Mouse (Mus musculus) thymus, postnatal 0 days (tissue): ENCODE results near the gene Spata1. TPM values are rescaled to one million over a fixed set of nuclear protein-coding genes. Genes with fewer than 3 reads are reported as not detected.

Experiments
- DNase-seq: peaks from one replicate; pipeline ENCODE4 v3.0.0-alpha.2; 2015; ENCODE audit warnings: low spot score
- polyA plus RNA-seq: library from polyadenylated mRNA; unstranded; fragments of >200 nt; fragmentation: Nextera tagmentation; extraction: Ambion mirVana; gene quantifications from 2 replicates; pipeline ENCODE4 v1.2.1, GENCODE M21; 2015

The Spata1 gene
- polyA plus RNA-seq, 1 experiment from 2014 or later = 8.1 TPM

GRCm38 (mm10) chr3:146421787-146422186 lies 77.8 kb downstream of the Spata1 start:
- no peak for DNase-seq

GRCm38 (mm10) chr3:146419992-146420537 lies 79.5 kb downstream of the Spata1 start:
- DNase-seq = no peak

- no peak for DNase-seq
These were observed 80.0 kb downstream of the Spata1 start for GRCm38 (mm10) chr3:146419534-146419933.

GRCm38 (mm10) chr3:146418901-146419300 lies 80.7 kb downstream of the Spata1 start:
- no peak for DNase-seq

- DNase-seq = no peak
These were observed 81.7 kb downstream of the Spata1 start for GRCm38 (mm10) chr3:146417873-146418272.

- no peak for DNase-seq
These were observed 85.0 kb downstream of the Spata1 start for GRCm38 (mm10) chr3:146414555-146414954.

- no peak for DNase-seq
These were observed 85.6 kb downstream of the Spata1 start for GRCm38 (mm10) chr3:146413992-146414391.

- DNase-seq = no peak
These were observed 86.5 kb downstream of the Spata1 start for GRCm38 (mm10) chr3:146413016-146413415.

GRCm38 (mm10) chr3:146412480-146412879 lies 87.1 kb downstream of the Spata1 start:
- DNase-seq = no peak

- DNase-seq = no peak
These were observed 87.5 kb downstream of the Spata1 start for GRCm38 (mm10) chr3:146412008-146412407.

GRCm38 (mm10) chr3:146410114-146410513 lies 89.4 kb downstream of the Spata1 start:
- no peak for DNase-seq

Other genes with a start within 250 kb of the Spata1 start
- 12.8 and 13.2 TPM in 2 replicates for gene Ssx2ip, start 95.1 kb downstream of the Spata1 start, polyA plus RNA-seq
- gene Ctbs, start 50.0 kb downstream of the Spata1 start, polyA plus RNA-seq = 5.6 and 7.6 TPM in 2 replicates
- gene Gng5, start 54 bp upstream of the Spata1 start, polyA plus RNA-seq = 1,086 and 1,155 TPM in 2 replicates
- 75.1 and 80.8 TPM in 2 replicates for gene Rpf1, start 21.7 kb upstream of the Spata1 start, polyA plus RNA-seq
- 0.10 and 0.35 TPM in 2 replicates for gene Uox, start 70.7 kb upstream of the Spata1 start, polyA plus RNA-seq
- gene Dnase2b, start 115.8 kb upstream of the Spata1 start, polyA plus RNA-seq = 0.07 TPM in 1 of 2 replicates, not detected in the other
- gene 4930503B20Rik, start 151.6 kb upstream of the Spata1 start, polyA plus RNA-seq = not detected in 2 replicates
- gene Samd13, start 185.8 kb upstream of the Spata1 start, polyA plus RNA-seq = 0.57 and 0.71 TPM in 2 replicates